Mouse (Mus musculus) frontal cortex, postnatal 10 days (tissue): ENCODE measurements around the gene Fam173b.
"Not testable (repeated sequence)": the region's sequence is repeated elsewhere in the genome, so short reads cannot be mapped to it uniquely, and the experiment has no call there.

Experiments
- DNase-seq, 2 experiments: peaks; one replicate each; pipeline ENCODE4 v3.0.0; 2022; ENCODE audit warnings: low spot score in 2 of 2, mixed read lengths in 1 of 2

Gene Fam173b

GRCm38 (mm10) chr15:31601646-31602374 lies at the start of gene Fam173b, which contains the start of gene Cct5:
Gene Fam173b, plus strand, starts transcription at chr15:31601852.
Gene Cct5, minus strand, starts transcription at chr15:31601804.
- peak; percentile 97 to 99 for DNase-seq

- no peak for DNase-seq
Observed at GRCm38 (mm10) chr15:31554855-31555254, 46.8 kb upstream of the Fam173b start.

GRCm38 (mm10) chr15:31561390-31561789 lies 40.3 kb upstream of the Fam173b start:
- DNase-seq: no peak

GRCm38 (mm10) chr15:31561976-31562375 lies 39.7 kb upstream of the Fam173b start:
- DNase-seq: no peak

- no peak for DNase-seq
Observed at GRCm38 (mm10) chr15:31562847-31563246, 38.8 kb upstream of the Fam173b start.

- no peak for DNase-seq
Observed at GRCm38 (mm10) chr15:31563577-31564546, 37.8 kb upstream of the Fam173b start.

GRCm38 (mm10) chr15:31565184-31565583 lies 36.5 kb upstream of the Fam173b start, which contains the start of gene Cmbl:
Gene Cmbl, plus strand, starts transcription at chr15:31565389.
- no peak for DNase-seq

- no peak for DNase-seq
Observed at GRCm38 (mm10) chr15:31565786-31566185, 35.9 kb upstream of the Fam173b start.

- DNase-seq: no peak
Observed at GRCm38 (mm10) chr15:31567431-31567830, 34.2 kb upstream of the Fam173b start.

GRCm38 (mm10) chr15:31568581-31568996 lies 33.1 kb upstream of the Fam173b start:
- no peak for DNase-seq

- DNase-seq: no peak
Observed at GRCm38 (mm10) chr15:31569325-31570022, 32.2 kb upstream of the Fam173b start.

- DNase-seq: no peak
Observed at GRCm38 (mm10) chr15:31570959-31571358, 30.7 kb upstream of the Fam173b start.

GRCm38 (mm10) chr15:31571906-31572722 lies 29.5 kb upstream of the Fam173b start:
- DNase-seq: no peak

- DNase-seq: no peak
Observed at GRCm38 (mm10) chr15:31573287-31573686, 28.4 kb upstream of the Fam173b start.

- DNase-seq: no peak
Observed at GRCm38 (mm10) chr15:31573692-31574091, 28.0 kb upstream of the Fam173b start.

GRCm38 (mm10) chr15:31576076-31576475 lies 25.6 kb upstream of the Fam173b start:
- no peak for DNase-seq

- not testable (repeated sequence) for DNase-seq
Observed at GRCm38 (mm10) chr15:31581086-31581485, 20.6 kb upstream of the Fam173b start.

- no peak for DNase-seq
Observed at GRCm38 (mm10) chr15:31583304-31584085, 18.2 kb upstream of the Fam173b start.

- no peak for DNase-seq
Observed at GRCm38 (mm10) chr15:31585238-31585637, 16.4 kb upstream of the Fam173b start.

GRCm38 (mm10) chr15:31586088-31586487 lies 15.6 kb upstream of the Fam173b start:
- no peak for DNase-seq
